ENCODE assay signal across 30 mouse cellular contexts in the genomic region with DNA sequence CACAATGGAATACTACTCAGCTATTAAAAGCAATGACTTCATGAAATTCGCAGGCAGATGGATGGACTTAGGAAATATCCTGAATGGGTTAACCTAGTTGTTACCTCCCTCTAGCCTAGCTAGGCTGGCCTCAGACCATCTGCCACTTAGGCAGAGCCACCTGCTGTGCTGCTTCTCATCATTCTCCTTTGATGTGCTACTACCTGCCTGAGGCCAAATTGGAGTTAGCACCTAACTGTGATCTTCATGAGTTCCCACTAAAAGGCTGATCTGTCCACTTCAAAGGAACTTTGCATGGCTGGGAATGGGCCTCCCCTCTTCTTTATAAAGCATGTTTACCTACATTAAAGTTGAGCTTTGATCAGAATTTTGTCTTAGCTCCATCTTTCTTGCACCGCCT.
"Had no signal": no experiment of that assay in that cellular context is flagged by ENCODE, and none has a peak within 500 bp of the region (broad histone marks: within the 10 kb centered on the region; RNA-seq: fewer than 3 reads in every experiment).

No protein-coding gene starts in this region.

- H3K4me1 ChIP-seq: heart, embryonic 12.5 days; heart, embryonic 13.5 days; heart, embryonic 15.5 days; hindbrain, embryonic 10.5 days; hindbrain, embryonic 12.5 days; hindbrain, embryonic 13.5 days; hindbrain, embryonic 15.5 days; intestine, embryonic 15.5 days; kidney, embryonic 15.5 days had no signal

- H3K27ac ChIP-seq: heart, embryonic 13.5 days; heart, embryonic 15.5 days; hindbrain, embryonic 10.5 days; hindbrain, embryonic 12.5 days; hindbrain, embryonic 13.5 days; hindbrain, embryonic 14.5 days; hindbrain, embryonic 15.5 days; hindbrain, postnatal 0 days; intestine, embryonic 15.5 days; kidney, embryonic 15.5 days; kidney, postnatal 0 days; layer of hippocampus, adult 2 months; left cerebral cortex, adult 2 months had no signal

- H3K9me3 ChIP-seq: heart, embryonic 12.5 days; heart, embryonic 13.5 days; heart, embryonic 15.5 days; hindbrain, embryonic 10.5 days; hindbrain, embryonic 12.5 days; hindbrain, embryonic 13.5 days; hindbrain, embryonic 15.5 days; intestine, embryonic 15.5 days; kidney, embryonic 15.5 days had no signal

- H3K36me3 ChIP-seq: heart, embryonic 12.5 days; heart, embryonic 13.5 days; heart, embryonic 15.5 days; hindbrain, embryonic 10.5 days; hindbrain, embryonic 12.5 days; hindbrain, embryonic 13.5 days; hindbrain, embryonic 15.5 days; intestine, embryonic 15.5 days; kidney, embryonic 15.5 days had no signal

- H3K4me3 ChIP-seq: heart, embryonic 12.5 days; heart, embryonic 13.5 days; heart, embryonic 15.5 days; hindbrain, embryonic 10.5 days; hindbrain, embryonic 12.5 days; hindbrain, embryonic 13.5 days; hindbrain, embryonic 15.5 days; intestine, embryonic 15.5 days; kidney, embryonic 15.5 days; layer of hippocampus, adult 2 months; left cerebral cortex, adult 2 months had no signal

- DNase-seq: heart, postnatal 10 days; heart, postnatal 14 days; heart, postnatal 36 days; heart, postnatal 4 days; kidney, adult 11 months; kidney, adult 18-20 months; kidney, adult 2 months; kidney, adult 8-10 months; kidney, adult 9 months; kidney, postnatal 10 days; kidney, postnatal 14 days; kidney, postnatal 25 days; kidney, postnatal 36 days; kidney, postnatal 4 days; layer of hippocampus, adult 9-11 months; layer of hippocampus, postnatal 36 days had no signal

- H3K9ac ChIP-seq: heart, embryonic 12.5 days; heart, embryonic 13.5 days; heart, embryonic 15.5 days; hindbrain, embryonic 12.5 days; hindbrain, embryonic 13.5 days; hindbrain, embryonic 14.5 days; hindbrain, embryonic 15.5 days; intestine, embryonic 15.5 days; kidney, embryonic 15.5 days had no signal
